Mouse (Mus musculus): Measurements from ENCODE around the gene Klhl22.

GRCm38 (mm10) chr16:17815411-17816402, 56.3 kb downstream of the Klhl22 start:
- TF ChIP-seq CTCF (IDR thresholded peaks at IDR 0.05; ENCODE audit: low read depth, low read length): peak; percentile 74
- TF ChIP-seq POLR2AphosphoS5 (IDR thresholded peaks at IDR 0.05; ENCODE audit: insufficient replicate concordance, low read depth, low read length): no peak
- TF ChIP-seq GATA1 (IDR thresholded peaks at IDR 0.05; ENCODE audit: borderline replicate concordance, low read length): no peak
- no peak for TF ChIP-seq TAL1 (conservative IDR thresholded peaks at IDR 0.05; ENCODE audit: low read depth, low read length)
